Mouse (Mus musculus): ENCODE results near the gene Fam131c.

DNA sequence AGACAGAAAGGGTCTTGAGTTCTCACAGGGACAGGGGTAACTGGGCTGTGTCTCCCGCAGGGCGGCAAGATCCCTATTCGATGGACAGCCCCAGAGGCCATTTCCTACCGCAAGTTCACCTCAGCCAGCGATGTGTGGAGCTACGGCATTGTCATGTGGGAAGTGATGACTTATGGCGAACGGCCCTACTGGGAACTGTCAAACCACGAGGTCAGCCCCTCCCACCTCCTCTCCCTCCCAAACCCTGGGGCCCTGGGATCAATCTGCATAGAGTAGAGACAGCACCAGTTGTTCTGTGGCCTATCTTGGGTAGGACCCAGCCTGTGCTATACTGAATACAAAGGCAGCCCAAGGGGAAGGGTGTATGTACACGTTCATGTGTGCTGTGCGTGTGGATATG, 45.5 kb upstream of the Fam131c start:
- no peak for TF ChIP-seq CTCF (IDR thresholded peaks at IDR 0.05; ENCODE audit: borderline replicate concordance, insufficient read depth, low read depth, low read length)
- TF ChIP-seq POLR2A (IDR thresholded peaks at IDR 0.05; ENCODE audit: borderline replicate concordance, insufficient read depth, low read length), result no peak
